Mouse (Mus musculus) hindbrain, postnatal 0 days (tissue): ENCODE measurements around the gene Klra17. TPM values are rescaled to one million over a fixed set of nuclear protein-coding genes. Genes with fewer than 3 reads are reported as not detected.
"Not testable (repeated sequence)": the region's sequence is repeated elsewhere in the genome, so short reads cannot be mapped to it uniquely, and the experiment has no call there.

ENCODE experiments used
- ATAC-seq: fragments of 200-750 bp; cut with Nextera tagmentation; 2 replicates; pipeline ENCODE4 v1.8.0; 2017; ENCODE audit warnings: mild to moderate bottlenecking, moderate TSS enrichment, moderate library complexity
- DNase-seq: peaks from one replicate; pipeline ENCODE4 v3.0.0-alpha.2; 2015; ENCODE audit warnings: low spot score
- H3K27ac ChIP-seq: fragments of 300-500 bp; sonication (generic); 2 replicates; pipeline ENCODE4 v1.5.1; 2014; ENCODE audit warnings: mild to moderate bottlenecking
- H3K27me3 ChIP-seq: fragments of 300-500 bp; sonication (generic); 2 replicates; pipeline ENCODE4 v1.6.1; 2014; ENCODE audit warnings: low read length, mixed read lengths; ENCODE audit not compliant: insufficient read depth
- H3K36me3 ChIP-seq: fragments of 300-500 bp; sonication (generic); 2 replicates; pipeline ENCODE4 v1.6.1; 2014; ENCODE audit warnings: low read length, mixed read lengths; ENCODE audit not compliant: insufficient read depth
- H3K4me1 ChIP-seq: fragments of 300-500 bp; sonication (generic); 2 replicates; pipeline ENCODE4 v1.6.1; 2014; ENCODE audit warnings: antibody characterized with exemption, low read length, mixed read lengths; ENCODE audit not compliant: insufficient read depth
- H3K4me2 ChIP-seq: fragments of 300-500 bp; sonication (generic); 2 replicates; pipeline ENCODE4 v1.6.1; 2014; ENCODE audit warnings: low read depth, mild to moderate bottlenecking, low read length, moderate library complexity, mixed read lengths
- H3K4me3 ChIP-seq: fragments of 300-500 bp; sonication (generic); 2 replicates; pipeline ENCODE4 v1.5.1; 2014; ENCODE audit warnings: low read length
- H3K9ac ChIP-seq: fragments of 300-500 bp; sonication (generic); replicated peaks from 2 replicates; pipeline ENCODE4 v1.6.1; 2014; ENCODE audit warnings: mild to moderate bottlenecking, low read length, moderate library complexity, mixed read lengths
- H3K9me3 ChIP-seq: fragments of 300-500 bp; sonication (generic); 2 replicates; pipeline ENCODE4 v1.6.1; 2016; ENCODE audit warnings: low read length, mixed read lengths
- CTCF ChIP-seq: IDR thresholded peaks from 2 replicates; pipeline ENCODE4 v1.5.1; 2016; ENCODE audit warnings: antibody characterized with exemption, control low read depth, low read depth
- WGBS: fragments of 180-500 bp; shearing (Covaris S2); extraction: QIAGEN DNeasy Blood & Tissue Kit; methylation state at CpG from one replicate; pipeline ENCODE4 v1.1.7; 2014; 5-methylcytosine and 5-hydroxymethylcytosine counted together
- polyA plus RNA-seq: library from polyadenylated mRNA; unstranded; fragments of >200 nt; fragmentation: Nextera tagmentation; extraction: Ambion mirVana; gene quantifications from 2 replicates; pipeline ENCODE4 v1.2.1, GENCODE M21; 2015
- total RNA-seq: library from RNA; depleted of rRNA; stranded (reverse); fragments of >200 nt; gene quantifications from 2 replicates; pipeline ENCODE4 v1.2.3, GENCODE M21; 2014; rRNA removed

The Klra17 gene
- total and polyA plus RNA-seq, 2 experiments from 2014 or later, result not detected

DNA sequence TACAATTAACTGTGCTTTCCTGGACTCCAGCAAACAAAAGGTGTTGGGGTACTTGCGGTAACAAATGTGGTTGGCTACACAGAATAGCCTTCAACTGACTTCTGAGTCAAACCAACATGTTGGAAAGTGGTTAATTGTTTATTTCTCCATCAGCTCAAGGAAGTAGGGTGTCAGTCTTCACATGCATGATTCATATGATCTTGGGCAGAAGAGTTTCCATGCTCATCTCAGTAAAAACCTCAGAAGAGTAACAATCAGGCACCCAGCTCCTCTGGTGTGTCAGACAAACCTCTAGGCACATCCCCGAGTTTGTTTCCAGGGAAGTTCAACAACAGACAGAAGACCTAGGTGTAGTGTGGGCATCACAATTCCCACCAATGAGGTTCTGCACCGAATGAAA lies 58.7 kb downstream of the Klra17 start:
- WGBS, result 63% methylated on average over 3 of the region's 3 CpGs
- TF ChIP-seq CTCF, result no peak
- no peak for DNase-seq

DNA sequence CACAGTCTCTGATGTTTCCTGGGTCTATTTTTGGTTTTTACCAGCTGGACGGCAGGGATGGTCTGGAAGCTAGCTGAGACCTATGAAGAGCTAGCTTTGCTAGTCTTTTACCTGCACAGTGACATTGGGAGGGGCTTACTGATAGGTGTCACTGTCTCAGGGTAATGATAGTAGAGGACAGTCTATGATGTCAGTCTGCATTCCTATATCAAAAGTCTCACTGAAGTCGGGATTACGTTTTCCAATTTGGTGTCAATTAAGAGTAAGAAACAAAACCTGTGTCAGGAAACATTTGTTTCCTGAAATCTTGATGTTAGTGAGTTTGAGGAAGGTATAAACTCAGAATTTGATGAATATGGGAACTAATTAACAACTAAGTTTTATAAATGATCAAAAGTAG lies 92.3 kb downstream of the Klra17 start, which contains the start of gene Gm156:
Gm156 (minus strand) TSS at position 101 of the 400 bp plus-strand sequence.
- H3K9me3 ChIP-seq, H3K4me3 ChIP-seq, H3K4me1 ChIP-seq, H3K27ac ChIP-seq, H3K27me3 ChIP-seq, H3K4me2 ChIP-seq, H3K9ac ChIP-seq, H3K36me3 ChIP-seq, DNase-seq, ATAC-seq: not testable (repeated sequence)
- WGBS, result 86% methylated on average over 3 of the region's 3 CpGs

More for the DNA sequence above, 58.7 kb downstream of the Klra17 start:
- no peaks in the 10 kb centered on the region for H3K36me3 ChIP-seq
- no peaks in the 10 kb centered on the region for H3K4me1 ChIP-seq
- H3K9ac ChIP-seq, result no peak overlapping the region
- H3K9me3 ChIP-seq, result peaks cover 17% of the 10 kb centered on the region; the same call in 1 of the 2 replicates
- no peak overlapping the region for H3K4me2 ChIP-seq
- ATAC-seq, result no peak
- H3K27ac ChIP-seq, result no peak overlapping the region
- H3K4me3 ChIP-seq, result no peak overlapping the region
- H3K27me3 ChIP-seq, result no peaks in the 10 kb centered on the region

Other genes starting within 250 kb of the Klra17 start
- gene Klrc3, start 233.3 kb downstream of the Klra17 start, total RNA-seq, result not detected in 2 replicates
- not detected in 2 replicates for gene Klrc3, start 233.3 kb downstream of the Klra17 start, polyA plus RNA-seq
- not detected in 2 replicates for gene Klrc2, start 216.0 kb downstream of the Klra17 start, total RNA-seq
- gene Klrc2, start 216.0 kb downstream of the Klra17 start, polyA plus RNA-seq, result not detected in 2 replicates
- not detected in 2 replicates for gene Klrc1, start 197.7 kb downstream of the Klra17 start, total RNA-seq
- gene Klrc1, start 197.7 kb downstream of the Klra17 start, polyA plus RNA-seq, result not detected in 2 replicates
- gene Klri1, start 159.5 kb downstream of the Klra17 start, total RNA-seq, result 1.1 TPM in 1 of 2 replicates, not detected in the other
- gene Klri1, start 159.5 kb downstream of the Klra17 start, polyA plus RNA-seq, result 0.35 and 0.44 TPM in 2 replicates
- not detected in 2 replicates for gene Klri2, start 136.2 kb downstream of the Klra17 start, total RNA-seq
- gene Klri2, start 136.2 kb downstream of the Klra17 start, polyA plus RNA-seq, result not detected in 2 replicates
- not detected in 2 replicates for gene Gm156, start 92.4 kb downstream of the Klra17 start, total RNA-seq
- gene Gm156, start 92.4 kb downstream of the Klra17 start, polyA plus RNA-seq, result not detected in 2 replicates
- gene Gm17631, start 14.0 kb downstream of the Klra17 start, total RNA-seq, result not detected in 2 replicates
- not detected in 2 replicates for gene Gm17631, start 14.0 kb downstream of the Klra17 start, polyA plus RNA-seq
- gene Klra5, start 41.0 kb upstream of the Klra17 start, total RNA-seq, result not detected in 2 replicates
- not detected in 2 replicates for gene Klra5, start 41.0 kb upstream of the Klra17 start, polyA plus RNA-seq
- not detected in 2 replicates for gene Klra6, start 150.3 kb upstream of the Klra17 start, total RNA-seq
- not detected in 2 replicates for gene Klra6, start 150.3 kb upstream of the Klra17 start, polyA plus RNA-seq
- not detected in 2 replicates for gene Klra4, start 190.6 kb upstream of the Klra17 start, total RNA-seq
- gene Klra4, start 190.6 kb upstream of the Klra17 start, polyA plus RNA-seq, result not detected in 2 replicates